Mouse (Mus musculus) small intestine, adult 2 months (tissue): ENCODE measurements at regions not wholly inside any gene's neighbourhood (a gene's known extent, or its start where the extent isn't known, plus 50 kb on each side); places are given as distances from the start of the nearest gene placed in this dataset.

ENCODE experiments used
- CTCF ChIP-seq: fragments of 200-500 bp; IDR thresholded peaks from 2 replicates; pipeline ENCODE4 v1.5.1; 2012; ENCODE audit warnings: low read depth, mild to moderate bottlenecking, control low read depth, inconsistent platforms, low read length, moderate library complexity, mixed read lengths; ENCODE audit not compliant: insufficient replicate concordance, insufficient read length; ENCODE audit errors: extremely low read depth
- POLR2A ChIP-seq: fragments of 200-500 bp; IDR thresholded peaks from 2 replicates; pipeline ENCODE4 v1.6.1; 2012; ENCODE audit warnings: low read depth, mild to moderate bottlenecking, control low read depth, inconsistent platforms, low read length, moderate library complexity

DNA sequence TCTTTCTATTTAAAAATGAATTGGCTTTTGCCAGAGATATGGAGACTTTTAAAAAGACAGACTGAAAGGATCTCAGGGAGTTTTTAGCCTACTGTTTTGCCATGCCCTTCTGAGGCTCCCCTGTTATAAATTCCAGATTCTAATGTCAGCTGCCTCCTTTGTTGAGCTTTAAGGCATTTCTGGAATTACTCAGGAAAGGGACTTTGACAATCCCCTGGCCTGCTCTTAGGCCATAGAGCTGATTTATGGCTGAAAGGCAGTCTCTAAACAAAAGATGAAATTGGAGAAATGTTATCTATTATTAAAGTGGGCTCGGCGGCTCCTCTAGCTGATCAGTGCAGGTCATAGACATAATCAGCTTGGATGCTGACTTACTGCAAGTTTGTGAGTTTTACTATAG, 231.0 kb upstream of the Rbms1 start:
- TF ChIP-seq CTCF (no peak), POLR2A (no peak)
